Mouse (Mus musculus): ENCODE results near the gene 4930486L24Rik.
A peak's percentile ranks its signal among the peaks of the same experiment; 100 is the strongest.
"Not testable (repeated sequence)": the region's sequence is repeated elsewhere in the genome, so short reads cannot be mapped to it uniquely, and the experiment has no call there.

4930486L24Rik gene

GRCm38 (mm10) chr13:60864281-60864680, at the start of gene 4930486L24Rik:
Gene 4930486L24Rik, minus strand, starts transcription at chr13:60864475.
- DNase-seq (ENCODE audit: low spot score): no peak

DNA sequence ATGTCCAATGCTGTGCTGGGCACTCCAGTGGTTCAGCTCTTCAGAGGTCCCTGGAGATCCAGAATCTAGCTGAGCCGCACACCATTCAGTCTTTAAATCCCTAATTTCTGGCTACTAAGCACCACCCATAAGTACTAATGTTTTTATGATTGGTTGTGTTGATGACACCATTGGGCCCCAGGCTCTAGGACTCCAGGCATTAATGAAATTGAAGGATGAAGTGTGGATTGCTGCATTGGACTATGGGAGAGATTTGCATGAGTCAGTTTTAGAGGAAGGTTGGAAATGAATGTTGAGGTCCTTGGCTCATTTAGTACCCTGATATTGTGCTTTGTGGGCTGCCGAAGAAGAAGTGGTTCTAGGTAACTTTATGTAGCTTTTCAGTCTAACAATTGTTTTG, 40.5 kb upstream of the 4930486L24Rik start, which contains the start of gene Tpbpb:
Gene Tpbpb, minus strand, starts transcription at position 101 of the 400 bp plus-strand sequence.
- not testable (repeated sequence) for DNase-seq (ENCODE audit: low spot score)

DNA sequence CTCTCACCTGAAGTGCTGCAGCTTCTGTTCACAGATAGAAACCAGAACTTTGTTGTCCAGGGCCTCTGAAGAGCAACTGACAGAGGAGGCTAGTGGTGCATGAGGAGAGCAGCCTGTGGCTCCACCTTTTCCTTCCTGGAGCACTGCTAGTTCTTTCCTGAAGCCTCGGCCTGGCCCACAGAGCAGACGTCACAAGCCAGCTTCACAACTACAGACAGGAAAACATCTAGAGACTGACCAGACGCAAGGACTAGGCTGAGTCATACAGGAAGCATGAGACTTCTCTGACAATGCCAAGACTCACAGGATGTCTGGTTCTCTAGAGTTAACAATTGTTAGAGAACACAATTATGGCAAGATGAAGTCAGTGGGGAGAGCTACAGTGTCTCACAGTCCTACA, 33.1 kb upstream of the 4930486L24Rik start, which contains the start of gene Ctla2b:
Gene Ctla2b, minus strand, starts transcription at position 120 of the 400 bp plus-strand sequence.
- DNase-seq (ENCODE audit: low spot score): peak; percentile 5

DNA sequence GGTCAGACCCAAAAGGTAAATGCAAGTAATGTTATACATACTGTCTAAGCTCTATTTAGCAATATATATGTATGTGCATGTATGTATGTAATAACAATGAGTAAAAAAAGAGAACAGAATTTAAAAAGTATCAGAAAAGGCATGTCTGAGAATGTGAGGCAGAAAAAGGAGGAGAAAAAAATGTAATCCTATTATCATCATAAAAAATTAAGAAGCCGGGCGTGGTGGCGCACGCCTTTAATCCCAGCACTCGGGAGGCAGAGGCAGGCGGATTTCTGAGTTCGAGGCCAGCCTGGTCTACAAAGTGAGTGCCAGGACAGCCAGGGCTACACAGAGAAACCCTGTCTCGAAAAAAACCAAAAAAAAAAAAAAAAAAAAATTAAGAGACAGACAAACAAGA, 32.5 kb upstream of the 4930486L24Rik start, which contains the start of gene Gm49392:
Gene Gm49392, minus strand, starts transcription at position 101 of the 400 bp plus-strand sequence.
- DNase-seq (ENCODE audit: low spot score): not testable (repeated sequence)

- DNase-seq (ENCODE audit: low spot score): no peak
These were observed 31.3 kb upstream of the 4930486L24Rik start for GRCm38 (mm10) chr13:60895406-60896160.

DNA sequence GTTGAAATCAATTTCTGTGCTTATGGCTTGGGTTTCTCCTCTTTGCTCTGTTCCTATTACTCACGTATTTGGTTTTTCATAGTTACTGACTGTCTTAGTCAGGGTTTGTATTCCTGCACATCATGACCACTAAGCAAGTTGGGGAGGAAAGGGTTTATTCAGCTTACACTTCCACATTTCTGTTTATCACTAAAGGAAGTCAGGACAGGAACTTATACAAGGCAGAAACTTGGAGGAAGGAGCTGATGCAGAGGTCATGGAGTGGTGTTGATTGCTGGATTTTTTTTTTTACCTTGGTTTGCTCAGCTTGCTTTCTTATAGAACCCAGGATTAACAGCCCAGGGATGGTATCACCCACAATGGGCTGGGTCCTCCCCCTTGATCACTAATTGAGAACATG, 28.0 kb upstream of the 4930486L24Rik start:
- DNase-seq (ENCODE audit: low spot score): no peak

- DNase-seq (ENCODE audit: low spot score): no peak
These were observed 15.8 kb downstream of the 4930486L24Rik start for GRCm38 (mm10) chr13:60848241-60849120.

DNA sequence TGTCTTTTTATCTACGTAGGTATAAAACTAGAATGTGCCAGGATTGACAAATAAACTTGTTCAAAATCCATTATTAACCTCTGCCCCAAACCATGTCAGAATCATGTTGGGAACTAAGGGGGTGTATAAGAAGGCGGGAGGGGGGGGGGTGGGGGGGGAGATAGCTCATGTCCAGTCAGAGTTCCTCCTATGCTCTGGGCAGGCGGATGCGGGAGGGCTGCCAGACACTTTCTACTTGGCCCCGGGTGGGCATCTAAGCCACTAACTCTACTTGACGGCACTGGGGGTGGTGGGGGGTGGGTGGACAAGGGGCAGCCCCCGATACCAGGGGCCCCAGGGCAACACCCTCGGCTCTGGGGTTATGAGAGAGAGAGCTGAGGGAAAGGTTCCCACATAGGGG, 21.1 kb downstream of the 4930486L24Rik start:
- no peak for DNase-seq (ENCODE audit: low spot score)

GRCm38 (mm10) chr13:60842703-60843102, 21.6 kb downstream of the 4930486L24Rik start:
- DNase-seq (ENCODE audit: low spot score): no peak

DNA sequence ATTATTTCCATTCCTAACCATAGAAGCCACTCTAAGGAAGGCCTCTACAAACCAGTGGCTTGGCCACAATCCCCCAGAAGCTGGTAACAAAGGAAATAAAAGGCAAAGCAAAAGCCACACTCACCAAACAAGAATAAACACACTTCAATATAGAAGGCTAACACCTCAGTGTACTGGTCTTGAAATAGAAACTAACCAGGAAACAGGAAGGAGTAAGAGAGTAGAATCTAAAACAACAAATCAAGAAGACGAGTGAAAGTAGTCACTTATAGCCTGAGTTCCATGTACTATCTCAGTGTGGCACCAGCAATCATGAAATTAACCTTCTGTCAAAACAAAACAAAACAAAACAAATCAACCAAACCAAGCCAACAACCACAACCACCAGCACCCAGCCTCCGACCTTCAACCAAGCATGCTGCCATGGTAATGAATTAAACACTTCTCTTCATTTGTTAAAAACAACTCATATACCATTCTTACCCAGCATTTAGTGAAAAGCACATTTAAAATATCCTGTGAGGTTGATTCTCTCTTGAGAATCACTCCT, 24.8 kb downstream of the 4930486L24Rik start:
- DNase-seq (ENCODE audit: low spot score): no peak

GRCm38 (mm10) chr13:60826052-60826451, 38.2 kb downstream of the 4930486L24Rik start:
- no peak for DNase-seq (ENCODE audit: low spot score)

GRCm38 (mm10) chr13:60820486-60821175, 43.6 kb downstream of the 4930486L24Rik start:
- no peak for DNase-seq (ENCODE audit: low spot score)

DNA sequence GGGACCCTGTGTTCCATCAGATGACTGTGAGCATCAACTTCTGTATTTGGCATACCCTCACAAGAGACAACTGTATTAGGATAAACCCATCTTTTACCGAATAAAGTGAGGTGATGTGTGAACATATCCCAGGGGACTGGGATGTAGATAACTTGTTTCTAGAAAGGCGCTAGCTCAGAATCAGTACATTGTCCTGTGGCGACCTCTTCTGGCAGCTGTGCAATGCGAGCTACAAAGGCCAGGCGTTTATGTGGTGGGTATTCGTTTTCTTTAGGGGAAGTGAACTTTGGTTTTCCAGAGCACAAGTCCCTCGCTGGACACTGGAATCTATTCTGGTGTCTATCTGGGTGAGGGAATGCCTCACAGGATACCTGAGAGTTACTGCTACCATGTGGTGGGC, 44.8 kb downstream of the 4930486L24Rik start:
- DNase-seq (ENCODE audit: low spot score): peak; percentile 10

DNA sequence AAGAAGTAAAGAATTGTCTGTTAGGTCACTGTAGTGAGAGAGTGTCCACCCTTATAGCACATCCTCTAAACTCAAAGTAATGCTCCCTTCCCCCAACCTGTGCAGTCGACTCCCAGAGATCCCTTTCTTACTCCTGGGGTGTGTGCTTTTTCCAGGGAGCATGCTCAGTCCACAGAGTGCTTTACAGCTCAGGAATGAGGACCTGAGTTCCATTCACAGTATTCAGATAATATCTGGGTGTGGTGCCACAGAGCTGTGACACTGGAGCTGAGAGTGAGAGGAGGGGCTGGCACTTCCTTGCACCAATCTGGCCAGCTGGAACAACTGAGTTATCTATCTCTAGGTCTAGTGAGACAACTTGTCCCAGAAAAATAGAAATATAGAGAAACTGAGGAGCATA, 50.6 kb downstream of the 4930486L24Rik start:
- DNase-seq (ENCODE audit: low spot score): no peak

DNA sequence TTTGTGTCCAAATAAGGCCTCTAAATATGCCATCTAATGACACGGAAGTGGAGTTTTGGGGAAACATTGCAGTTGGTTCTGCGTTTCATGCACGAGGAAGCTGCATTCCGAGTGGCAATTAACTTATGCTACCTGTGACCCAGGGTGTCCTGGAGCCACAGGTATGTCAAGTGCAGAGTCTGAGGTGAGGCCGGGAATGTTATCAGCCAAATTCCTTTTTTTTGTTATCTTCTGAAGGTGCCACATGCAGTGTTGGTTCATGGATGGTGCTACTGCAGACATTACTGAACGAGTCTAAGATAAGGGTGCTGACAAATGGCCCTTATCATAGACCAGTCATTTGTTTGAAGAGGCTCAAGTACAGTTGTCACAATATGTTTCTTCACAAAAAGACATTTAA, 51.5 kb downstream of the 4930486L24Rik start:
- no peak for DNase-seq (ENCODE audit: low spot score)

DNA sequence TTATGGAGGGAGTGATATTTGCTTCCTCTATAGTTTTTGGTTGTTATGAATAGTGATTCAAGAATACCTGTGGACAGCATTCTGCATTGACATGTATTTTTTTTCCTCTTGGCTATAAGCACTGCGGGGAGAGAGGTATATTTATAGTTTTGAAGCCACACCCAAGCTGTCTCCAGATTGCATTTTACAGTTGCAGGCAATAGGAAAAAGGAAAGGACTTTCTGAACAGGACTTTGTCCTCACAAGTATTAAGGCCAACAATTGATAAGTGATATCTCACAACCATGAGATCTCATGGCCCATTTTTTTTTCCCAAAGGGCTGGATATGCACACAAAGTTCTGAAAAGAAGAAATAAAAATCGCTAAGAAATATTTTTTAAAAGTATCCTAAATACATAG, 54.6 kb downstream of the 4930486L24Rik start:
- DNase-seq (ENCODE audit: low spot score): no peak

- DNase-seq (ENCODE audit: low spot score): no peak
These were observed 61.5 kb downstream of the 4930486L24Rik start, which contains the start of gene Ctsll3 for GRCm38 (mm10) chr13:60802749-60803148. Gene Ctsll3, minus strand, starts transcription at chr13:60802849.
